In the genomic region with DNA sequence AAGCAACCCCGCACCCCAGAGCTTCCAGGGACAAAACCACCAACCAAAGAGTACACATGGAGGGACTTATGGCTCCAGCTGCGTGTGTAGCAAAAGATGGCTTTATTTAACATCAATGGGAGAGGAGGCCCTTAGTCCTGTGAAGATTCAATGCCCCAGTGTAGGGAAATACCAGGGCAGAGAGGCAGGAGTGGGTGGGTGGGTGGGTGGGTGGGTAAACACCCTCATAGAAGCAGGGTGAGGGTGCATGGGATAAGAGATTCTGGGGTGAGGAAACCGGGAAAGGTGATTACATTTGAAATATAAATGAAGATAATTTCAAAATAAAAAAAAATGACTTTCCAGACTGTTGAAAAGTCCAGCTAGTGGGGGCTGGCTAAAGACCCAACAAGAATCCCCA, we compare ENCODE assay signal across 8 mouse cellular contexts. TPM values are rescaled to one million over a fixed set of nuclear protein-coding genes. Genes with fewer than 3 reads are reported as not detected.
"Had no signal": no experiment of that assay in that cellular context is flagged by ENCODE, and none has a peak within 500 bp of the region (broad histone marks: within the 10 kb centered on the region; RNA-seq: fewer than 3 reads in every experiment).

No protein-coding gene starts in this region.

RNA-seq across cellular contexts. Expression of a gene that starts 8.1 kb away (rescaled TPM):
- polyA plus RNA-seq: liver, embryonic 13.5 days; midbrain, embryonic 13.5 days; midbrain, embryonic 16.5 days; neural tube, embryonic 13.5 days; neural tube, embryonic 15.5 days; small intestine, adult 2 months; stomach, embryonic 14.5 days; thymus, postnatal 0 days had no signal
